Mouse (Mus musculus) embryonic fibroblast, embryonic 13.5 days (primary cell): ENCODE measurements at regions not wholly inside any gene's neighbourhood (a gene's known extent, or its start where the extent isn't known, plus 50 kb on each side); places are given as distances from the start of the nearest gene placed in this dataset.

Source experiments
- H3K27ac ChIP-seq: 2 replicates; pipeline ENCODE4 v1.5.1; 2012; ENCODE audit warnings: low read length, control low read depth, inconsistent platforms; ENCODE audit not compliant: insufficient read depth
- H3K4me1 ChIP-seq: 2 replicates; pipeline ENCODE4 v1.6.1; 2011; ENCODE audit warnings: low read length; ENCODE audit not compliant: control insufficient read depth, insufficient read depth
- H3K4me3 ChIP-seq: 2 replicates; pipeline ENCODE4 v1.5.1; 2011; ENCODE audit warnings: mild to moderate bottlenecking, control low read depth, low read length; ENCODE audit not compliant: insufficient read depth
- CTCF ChIP-seq: IDR thresholded peaks from 2 replicates; pipeline ENCODE4 v1.5.1; 2011; ENCODE audit warnings: mild to moderate bottlenecking, control low read depth, low read length, moderate library complexity, borderline replicate concordance; ENCODE audit not compliant: insufficient read depth
- POLR2A ChIP-seq: IDR thresholded peaks from 2 replicates; pipeline ENCODE4 v1.6.1; 2011; ENCODE audit warnings: low read depth, mild to moderate bottlenecking, control low read depth, low read length, moderate library complexity

DNA sequence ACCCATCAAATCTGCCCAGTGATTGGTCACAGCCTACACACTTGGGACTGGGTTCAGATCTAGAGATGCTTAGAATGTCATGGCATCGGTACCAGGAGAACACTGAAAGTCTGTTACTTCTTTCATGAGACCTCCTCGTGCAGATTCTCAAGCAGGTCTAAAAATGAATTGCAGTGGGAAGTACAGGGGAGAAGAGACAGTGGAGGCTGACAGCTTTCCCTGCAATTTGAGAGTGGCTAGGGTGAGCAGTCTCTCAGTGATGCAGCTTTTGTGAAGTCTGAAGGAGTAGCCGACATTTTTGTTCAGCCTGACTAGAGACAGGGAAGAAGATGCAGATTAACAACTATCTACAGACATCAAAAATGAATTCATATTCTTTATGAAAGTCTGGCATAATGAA, 112.5 kb downstream of the Fam198b start:
- TF ChIP-seq POLR2A (no peak), CTCF (no peak)
- Histone ChIP-seq H3K27ac (peak overlapping the region; percentile 47; the same call in 1 of the 2 replicates), H3K4me3 (no peak overlapping the region), H3K4me1 (peaks cover 14% of the 10 kb centered on the region)

DNA sequence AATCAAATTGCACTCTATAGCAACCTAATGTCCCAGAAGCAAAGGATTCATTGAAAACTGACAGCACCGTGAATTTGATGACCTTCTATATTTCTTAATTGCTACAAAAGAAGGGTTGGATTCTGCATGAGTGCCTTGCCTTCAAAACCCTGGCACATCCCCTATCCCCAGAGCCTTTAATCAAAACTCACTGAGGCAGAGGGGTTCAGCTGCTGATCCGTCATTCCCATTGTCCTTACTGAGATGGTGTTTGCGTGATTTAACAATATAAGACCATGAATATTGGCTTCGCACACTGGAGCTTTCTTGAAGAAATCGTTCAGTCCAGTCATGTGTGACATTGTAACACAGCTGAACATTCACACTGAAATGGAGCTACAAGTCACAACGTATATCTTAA, 118.0 kb downstream of the Fam198b start:
- Histone ChIP-seq H3K4me3 (no peak overlapping the region), H3K4me1 (peaks cover 19% of the 10 kb centered on the region)
- TF ChIP-seq POLR2A (no peak), CTCF (no peak)

DNA sequence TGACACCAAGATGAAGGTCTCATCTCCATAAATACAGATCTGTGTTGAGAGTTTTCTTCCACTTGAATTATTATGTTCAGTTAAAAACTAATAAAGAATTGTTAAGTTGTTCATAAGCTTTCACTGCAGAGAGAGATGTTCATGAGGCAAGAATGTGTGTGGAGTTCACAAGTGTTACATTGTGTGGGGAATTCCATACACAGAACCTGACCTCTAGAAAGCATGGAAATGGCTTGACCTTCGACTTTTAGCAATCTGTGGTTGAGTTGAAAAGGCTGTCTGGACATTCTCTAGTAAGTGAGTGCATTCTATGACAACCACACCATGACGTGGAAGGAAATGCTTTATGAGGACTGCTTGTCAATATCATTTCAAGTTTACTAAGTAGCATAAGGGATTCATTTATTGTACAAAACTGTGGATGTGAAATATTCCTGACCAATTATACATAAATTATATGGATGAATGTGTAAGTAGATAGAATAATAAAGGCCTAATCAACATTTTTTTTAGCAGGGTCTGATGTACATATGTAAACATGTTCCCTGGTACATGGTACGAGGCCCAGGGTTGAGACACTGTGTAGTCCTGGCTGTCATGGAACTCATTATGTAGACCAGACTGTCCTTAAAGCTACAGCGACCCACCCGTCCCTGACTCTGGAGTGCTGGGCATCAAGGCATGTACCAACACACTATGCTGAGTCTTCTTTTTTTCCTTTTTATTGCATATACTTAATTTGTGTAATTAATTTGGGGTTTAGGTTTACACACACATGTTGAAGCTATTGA, 119.2 kb downstream of the Fam198b start:
- H3K27ac ChIP-seq: peak overlapping the region; percentile 87
- no peak overlapping the region for H3K4me3 ChIP-seq
- no peak for TF ChIP-seq POLR2A
- no peak for TF ChIP-seq CTCF
- H3K4me1 ChIP-seq: peaks cover 20% of the 10 kb centered on the region

More for the DNA sequence above, 118.0 kb downstream of the Fam198b start:
- H3K27ac ChIP-seq: peak overlapping the region; percentile 78

DNA sequence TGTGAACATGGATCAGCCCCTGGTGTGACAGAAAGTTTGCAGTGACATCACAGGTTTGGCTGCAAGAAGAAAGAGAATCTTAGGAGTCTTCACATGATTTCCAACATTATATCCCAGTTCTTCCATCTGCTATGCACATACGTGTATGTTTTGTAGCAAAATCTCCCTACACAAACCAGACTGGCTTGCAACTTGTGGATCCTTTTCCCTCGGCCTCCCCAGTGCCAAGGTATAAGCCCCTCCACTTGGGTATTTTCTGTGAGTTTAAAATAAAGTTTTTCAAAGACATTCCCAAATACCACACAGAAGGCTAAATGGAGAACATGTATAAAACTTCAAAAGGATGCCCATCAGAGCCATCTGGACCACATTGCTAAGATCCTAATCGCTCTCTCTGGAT, 120.2 kb downstream of the Fam198b start:
- H3K4me3 ChIP-seq: no peak overlapping the region
- TF ChIP-seq POLR2A (no peak), CTCF (no peak)
- peaks cover 20% of the 10 kb centered on the region for H3K4me1 ChIP-seq
- peak overlapping the region; percentile 87 for H3K27ac ChIP-seq

DNA sequence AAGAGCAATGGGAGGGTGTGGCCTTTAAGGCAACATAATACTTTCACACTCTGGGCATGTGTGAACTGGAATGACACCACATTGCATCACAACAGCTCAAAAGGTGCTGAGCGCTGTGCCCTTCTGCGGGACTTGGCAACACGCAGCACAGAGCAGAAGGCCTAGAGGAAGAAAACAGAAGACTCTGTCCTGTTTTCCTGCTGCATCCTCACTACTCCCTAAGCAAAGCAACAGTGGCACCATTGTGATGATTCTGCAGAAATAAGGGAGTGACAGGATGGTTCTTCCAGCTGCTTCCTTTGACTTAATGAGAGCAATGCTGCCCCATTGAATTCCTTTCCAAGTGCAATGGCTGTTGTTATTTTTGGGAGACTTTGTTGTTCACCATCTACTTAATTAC, 120.6 kb downstream of the Fam198b start:
- no peak for TF ChIP-seq CTCF
- no peak for TF ChIP-seq POLR2A

DNA sequence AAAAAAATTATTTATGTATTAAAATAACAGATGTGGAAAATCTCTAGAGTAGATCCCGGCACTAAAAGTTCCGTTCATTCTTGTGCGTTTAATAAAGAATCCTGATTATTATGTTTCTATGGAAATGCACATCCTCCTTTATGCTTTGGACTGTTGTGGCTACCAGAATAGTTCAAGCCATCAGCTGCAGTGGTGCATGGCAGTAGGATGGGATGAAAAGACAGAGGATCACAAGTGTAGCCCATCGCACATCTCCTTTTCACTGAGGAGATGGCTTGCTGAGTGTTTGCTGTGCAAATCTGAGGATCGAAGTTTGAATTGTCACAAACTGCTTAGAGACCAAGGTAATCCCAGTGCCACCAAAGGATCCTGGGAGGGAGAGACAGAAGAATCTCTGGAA, 121.0 kb downstream of the Fam198b start:
- Histone ChIP-seq H3K4me3 (no peak overlapping the region), H3K27ac (peak overlapping the region; percentile 38; the same call in 1 of the 2 replicates), H3K4me1 (peaks cover 20% of the 10 kb centered on the region)
- TF ChIP-seq POLR2A: no peak
- no peak for TF ChIP-seq CTCF

More for the DNA sequence above, 120.6 kb downstream of the Fam198b start:
- peaks cover 20% of the 10 kb centered on the region for H3K4me1 ChIP-seq
- H3K27ac ChIP-seq: peak overlapping the region; percentile 87; the same call in 1 of the 2 replicates
- no peak overlapping the region for H3K4me3 ChIP-seq

DNA sequence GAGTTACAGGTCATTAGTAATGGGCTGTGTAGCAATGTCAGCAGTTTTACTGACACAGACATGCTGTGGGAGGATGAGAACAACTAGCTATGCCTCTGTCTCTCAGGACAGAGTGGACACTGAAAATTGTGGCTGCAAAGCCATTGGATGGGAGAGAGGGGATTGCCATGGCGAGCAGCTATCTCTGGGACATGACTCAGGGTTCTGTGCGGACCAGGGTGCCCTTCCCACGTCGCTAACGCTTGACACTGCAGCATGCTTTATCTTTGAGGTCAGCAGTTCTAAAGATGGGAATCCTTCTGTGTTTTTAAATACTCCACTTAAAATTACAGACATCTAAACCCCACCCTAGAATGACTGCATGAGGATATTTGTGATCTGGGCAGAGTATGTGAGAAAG, 121.9 kb downstream of the Fam198b start:
- no peak overlapping the region for H3K4me3 ChIP-seq
- peaks cover 20% of the 10 kb centered on the region for H3K4me1 ChIP-seq
- peak overlapping the region; percentile 54 for H3K27ac ChIP-seq
- TF ChIP-seq CTCF (no peak), POLR2A (no peak)

DNA sequence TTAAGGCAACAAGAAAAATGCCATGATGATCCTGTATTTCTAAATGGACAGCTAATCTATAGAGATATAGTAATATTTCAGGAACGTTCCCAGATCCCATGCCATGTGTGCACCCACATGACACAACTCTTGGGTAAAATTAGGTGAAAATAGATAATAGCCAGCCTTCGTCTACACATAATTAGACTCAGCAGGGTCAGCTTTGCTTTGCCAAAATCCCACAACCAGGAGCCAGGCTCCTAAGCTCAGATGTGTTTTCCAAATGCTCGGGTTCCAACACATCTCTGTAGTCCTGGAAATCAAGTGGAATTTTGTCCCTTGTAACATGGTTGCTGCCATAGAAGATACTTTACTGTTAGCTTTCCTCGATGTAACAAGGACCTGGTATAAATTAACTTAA, 122.7 kb downstream of the Fam198b start:
- Histone ChIP-seq H3K4me1 (peaks cover 20% of the 10 kb centered on the region), H3K4me3 (no peak overlapping the region), H3K27ac (peak overlapping the region; percentile 90)
- TF ChIP-seq CTCF (no peak), POLR2A (no peak)

DNA sequence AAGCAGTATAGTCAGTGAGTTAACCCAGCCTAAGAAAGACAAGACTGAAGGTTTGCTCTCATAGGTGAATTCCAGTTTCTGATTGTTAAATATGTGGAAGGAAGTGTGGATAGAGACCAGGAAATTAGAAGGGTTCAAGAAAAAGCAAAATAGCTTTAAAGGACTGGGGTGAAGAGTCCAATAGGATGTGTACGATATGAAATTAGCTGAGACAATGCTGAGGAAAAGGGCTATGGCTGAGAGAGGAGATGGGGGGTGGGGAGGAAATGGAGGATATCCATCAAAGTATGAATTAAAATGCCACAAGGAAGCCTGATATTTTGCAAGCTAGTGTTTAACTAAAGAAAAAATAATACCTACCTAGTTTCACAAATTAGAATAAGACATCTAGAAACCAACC, 124.9 kb downstream of the Fam198b start:
- Histone ChIP-seq H3K4me1 (peaks cover 14% of the 10 kb centered on the region), H3K4me3 (no peak overlapping the region)
- no peak for TF ChIP-seq POLR2A
- TF ChIP-seq CTCF: no peak

DNA sequence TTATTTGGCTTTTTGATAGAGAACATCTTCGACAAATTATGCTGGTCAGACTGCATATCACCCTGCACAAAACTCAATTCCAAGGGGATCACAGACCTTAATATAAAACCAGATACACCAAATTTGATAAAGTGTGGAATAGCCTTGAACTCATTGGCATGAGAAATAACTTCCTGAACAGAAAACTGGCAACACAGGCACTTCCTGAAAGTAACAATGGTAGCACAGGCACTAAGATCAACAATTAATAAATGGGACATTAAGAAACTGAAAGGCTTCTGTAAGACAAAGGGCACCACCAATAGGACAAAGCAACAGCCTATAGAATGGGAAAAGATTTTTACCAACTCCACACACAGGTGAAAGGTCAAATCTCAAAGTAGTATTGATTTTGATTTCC, 141.5 kb downstream of the Fam198b start:
- Histone ChIP-seq H3K4me3 (no peak overlapping the region), H3K27ac (no peak overlapping the region), H3K4me1 (no peaks in the 10 kb centered on the region)
- no peak for TF ChIP-seq POLR2A
- no peak for TF ChIP-seq CTCF

More for the DNA sequence above, 124.9 kb downstream of the Fam198b start:
- H3K27ac ChIP-seq: no peak overlapping the region
